Mouse (Mus musculus): ENCODE results near the gene C1qtnf4.
A peak's percentile ranks its signal among the peaks of the same experiment; 100 is the strongest.
"Not testable (repeated sequence)": the region's sequence is repeated elsewhere in the genome, so short reads cannot be mapped to it uniquely, and the experiment has no call there.

Gene C1qtnf4

GRCm38 (mm10) chr2:90886436-90886835 lies 776 bp downstream of the C1qtnf4 start:
- no peak for DNase-seq

- DNase-seq, result no peak
Measured at GRCm38 (mm10) chr2:90887627-90888026, 2.0 kb downstream of the C1qtnf4 start.

DNA sequence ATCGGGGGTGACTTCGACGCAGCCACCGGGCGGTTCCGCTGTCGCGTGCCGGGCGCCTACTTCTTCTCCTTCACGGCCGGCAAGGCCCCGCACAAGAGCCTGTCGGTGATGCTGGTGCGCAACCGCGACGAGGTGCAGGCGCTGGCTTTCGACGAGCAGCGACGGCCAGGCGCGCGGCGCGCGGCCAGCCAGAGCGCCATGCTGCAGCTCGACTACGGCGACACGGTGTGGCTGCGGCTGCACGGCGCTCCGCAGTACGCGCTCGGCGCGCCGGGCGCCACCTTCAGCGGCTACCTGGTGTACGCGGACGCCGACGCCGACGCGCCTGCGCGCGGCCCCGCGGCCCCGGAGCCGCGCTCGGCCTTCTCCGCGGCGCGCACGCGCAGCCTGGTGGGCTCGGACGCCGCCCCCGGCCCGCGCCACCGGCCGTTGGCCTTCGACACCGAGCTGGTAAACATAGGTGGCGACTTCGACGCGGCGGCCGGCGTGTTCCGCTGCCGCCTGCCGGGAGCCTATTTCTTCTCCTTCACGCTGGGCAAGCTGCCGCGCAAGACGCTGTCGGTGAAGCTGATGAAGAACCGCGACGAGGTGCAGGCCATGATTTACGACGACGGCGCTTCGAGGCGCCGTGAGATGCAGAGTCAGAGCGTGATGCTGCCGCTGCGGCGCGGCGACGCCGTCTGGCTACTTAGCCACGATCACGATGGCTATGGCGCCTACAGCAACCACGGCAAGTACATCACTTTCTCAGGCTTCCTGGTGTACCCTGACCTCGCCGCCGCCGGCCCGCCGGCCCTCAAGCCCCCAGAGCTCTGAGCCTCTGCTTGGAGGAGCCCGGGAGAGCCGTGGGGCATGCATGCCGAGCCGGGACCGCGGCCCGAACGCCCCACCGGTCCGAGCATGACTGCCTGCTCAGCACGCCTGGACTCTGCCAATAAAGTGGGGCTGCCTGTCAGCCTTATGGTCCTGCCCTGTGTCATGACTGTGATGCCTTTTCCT lies 4.2 kb downstream of the C1qtnf4 start:
- DNase-seq, result peak; percentile 73

DNA sequence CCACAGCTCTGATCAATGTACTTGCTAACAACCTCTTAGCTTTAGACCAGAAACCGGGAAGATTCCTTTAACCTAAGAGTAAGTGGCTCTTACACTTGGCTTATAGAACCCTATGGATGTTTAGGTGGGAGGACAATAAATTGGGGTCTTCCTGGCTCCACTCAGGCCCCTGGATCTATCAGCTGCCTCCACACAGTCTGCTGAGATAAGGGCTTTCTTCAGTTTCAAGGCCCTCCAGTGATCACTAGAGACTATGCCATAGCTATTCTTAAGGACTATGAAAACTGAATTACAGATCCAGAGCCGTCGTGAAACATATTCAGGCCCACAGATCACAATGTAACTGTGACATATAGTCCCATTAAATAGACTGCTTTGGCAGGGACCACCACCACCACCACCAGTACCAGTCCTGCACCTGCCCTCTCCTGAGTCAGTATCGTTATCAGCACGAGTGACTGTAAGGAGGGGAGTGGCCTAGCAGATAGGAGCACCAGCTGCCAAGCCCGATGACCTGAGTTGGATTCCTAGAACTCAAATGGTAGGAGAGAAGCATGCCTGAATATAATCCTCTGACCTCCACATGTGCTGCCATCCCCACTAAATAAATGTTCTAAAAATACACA lies 8.1 kb downstream of the C1qtnf4 start:
- DNase-seq, result no peak

- not testable (repeated sequence) for DNase-seq
Measured at GRCm38 (mm10) chr2:90894299-90894677, 8.6 kb downstream of the C1qtnf4 start.

DNA sequence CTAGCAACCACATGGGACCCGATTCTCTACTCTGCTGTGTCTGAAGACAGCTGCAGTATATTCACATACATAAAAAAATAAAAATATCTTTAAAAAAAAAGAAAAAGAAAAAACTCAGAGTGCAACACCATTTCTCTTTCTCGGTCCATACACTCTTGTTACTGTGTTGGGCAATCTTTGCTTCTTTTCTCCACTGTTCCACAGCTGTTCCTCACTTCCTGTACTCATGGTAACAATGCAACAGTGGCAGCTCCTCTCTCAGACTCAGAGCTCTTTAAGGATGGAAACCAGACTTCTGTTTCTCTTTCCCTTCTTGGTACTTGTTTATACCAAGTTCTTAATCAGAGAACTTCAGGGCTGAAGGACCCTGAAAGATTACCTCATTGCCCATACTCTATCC lies 17.7 kb downstream of the C1qtnf4 start:
- no peak for DNase-seq

GRCm38 (mm10) chr2:90904076-90904855 lies 18.6 kb downstream of the C1qtnf4 start, which contains the start of the genes Kbtbd4 and Ndufs3:
Gene Kbtbd4, plus strand, starts transcription at chr2:90904740.
Gene Ndufs3, minus strand, starts transcription at chr2:90904827.
- peak; percentile 92 for DNase-seq

DNA sequence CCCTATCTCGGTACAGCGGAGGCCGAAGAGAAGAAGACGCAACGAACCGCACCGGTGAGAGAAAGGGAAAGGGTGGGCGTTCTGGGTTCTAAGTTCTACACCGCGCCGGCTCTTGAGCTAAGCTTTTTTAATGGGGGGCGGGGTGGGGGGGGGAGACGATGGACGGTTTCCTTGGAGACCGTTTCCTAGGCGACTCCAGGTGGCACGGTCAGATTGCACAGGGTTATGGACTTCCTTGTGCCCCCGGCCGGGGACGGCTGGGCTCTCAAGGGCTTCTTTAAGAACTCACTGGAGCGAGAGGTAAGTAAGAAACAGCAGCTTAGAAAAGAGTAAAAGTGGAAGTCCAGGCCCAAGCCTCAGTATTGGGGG lies 19.2 kb downstream of the C1qtnf4 start:
- DNase-seq, result no peak

DNA sequence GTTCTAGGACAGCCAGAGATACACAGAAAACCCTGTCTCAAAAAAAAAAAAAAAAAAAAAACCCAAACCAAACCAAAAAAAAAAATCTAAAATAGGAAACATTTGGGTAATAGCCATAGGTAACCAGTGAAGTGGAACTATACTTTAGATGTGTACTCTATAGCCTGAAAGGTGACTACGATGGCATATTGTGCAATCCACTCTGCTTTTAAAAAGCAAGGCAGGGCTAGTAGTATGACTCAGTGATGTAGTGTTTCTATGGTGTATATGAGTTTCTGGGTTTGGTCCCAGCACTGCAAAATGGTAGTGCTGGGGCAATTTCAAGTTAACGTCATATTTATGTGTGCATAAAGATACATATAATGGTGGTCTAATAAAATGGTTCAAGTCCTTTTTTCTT lies 21.1 kb downstream of the C1qtnf4 start:
- DNase-seq, result no peak

DNA sequence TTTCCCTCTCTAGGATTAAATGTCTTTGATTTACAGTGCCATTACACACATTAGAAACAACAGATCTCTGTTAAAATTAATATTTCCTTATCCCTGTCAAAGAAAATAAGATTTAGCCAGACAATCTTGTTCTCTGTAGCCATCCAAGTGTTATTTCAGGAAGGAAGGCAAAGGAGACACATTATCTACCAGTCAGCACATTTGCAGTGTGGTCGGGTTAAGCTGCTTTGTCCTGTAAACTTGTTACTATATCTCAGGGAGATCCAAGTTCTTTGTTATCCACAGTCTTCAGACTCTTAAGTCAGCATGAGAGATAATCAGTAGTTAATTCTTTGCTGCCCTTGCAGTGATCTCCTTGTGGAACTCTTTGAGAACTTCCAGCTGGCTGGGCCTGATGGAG lies 25.2 kb downstream of the C1qtnf4 start:
- DNase-seq, result no peak

GRCm38 (mm10) chr2:90911668-90912067 lies 26.0 kb downstream of the C1qtnf4 start:
- DNase-seq, result no peak

DNA sequence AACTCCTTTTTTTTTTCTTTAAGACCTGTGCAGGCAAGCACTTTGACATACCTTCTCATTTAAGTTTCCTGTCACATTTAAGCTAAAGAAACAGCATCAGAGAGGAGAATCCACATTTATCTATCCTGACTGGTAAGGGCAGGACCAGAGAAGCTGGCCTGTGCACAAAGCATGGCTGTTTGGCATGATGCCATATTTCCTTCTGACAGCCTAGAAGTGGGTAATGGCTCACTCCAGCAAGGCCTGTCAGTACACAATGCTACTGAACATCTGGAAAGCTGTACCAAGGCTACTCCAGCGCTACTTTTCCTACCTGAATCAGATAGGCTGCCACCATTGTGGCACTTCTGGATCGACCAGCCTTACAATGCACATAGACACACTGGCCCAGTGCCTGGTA lies 28.0 kb downstream of the C1qtnf4 start:
- DNase-seq, result peak; percentile 69

- no peak for DNase-seq
Measured at GRCm38 (mm10) chr2:90915516-90915915, 29.9 kb downstream of the C1qtnf4 start.

DNA sequence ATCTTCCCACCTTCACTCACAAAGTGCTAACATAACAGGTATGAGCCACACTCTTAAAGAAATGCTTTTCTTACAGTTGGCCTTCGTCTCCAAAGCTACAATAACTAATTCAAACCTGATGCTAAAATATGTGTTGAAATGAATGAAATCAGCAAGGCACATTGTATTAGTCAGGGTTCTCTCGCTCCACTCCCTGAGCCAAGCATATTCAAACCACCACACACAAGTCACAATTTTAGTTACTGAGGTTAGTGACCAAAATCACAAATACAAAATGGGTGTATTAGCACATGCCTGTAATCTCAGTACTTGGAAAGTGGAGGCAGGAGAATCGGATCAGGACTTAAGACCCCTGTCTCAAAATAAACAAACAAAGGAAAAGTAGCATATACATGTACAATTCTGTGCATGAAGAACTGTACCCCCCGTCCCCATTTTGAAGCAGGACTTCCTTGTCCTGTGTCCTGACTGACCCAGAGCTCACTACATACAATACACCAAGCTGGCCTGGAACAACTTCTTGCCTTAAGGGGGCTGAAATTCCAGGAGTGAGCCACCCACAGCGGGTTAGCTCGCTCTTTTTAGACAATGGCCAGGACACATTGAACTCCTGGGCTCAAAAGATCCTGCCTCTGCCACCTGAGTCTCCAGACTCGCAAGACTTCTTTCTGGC lies 31.0 kb downstream of the C1qtnf4 start:
- DNase-seq, result no peak

- peak; percentile 83 for DNase-seq
Measured at GRCm38 (mm10) chr2:90917233-90917998, 31.8 kb downstream of the C1qtnf4 start.

DNA sequence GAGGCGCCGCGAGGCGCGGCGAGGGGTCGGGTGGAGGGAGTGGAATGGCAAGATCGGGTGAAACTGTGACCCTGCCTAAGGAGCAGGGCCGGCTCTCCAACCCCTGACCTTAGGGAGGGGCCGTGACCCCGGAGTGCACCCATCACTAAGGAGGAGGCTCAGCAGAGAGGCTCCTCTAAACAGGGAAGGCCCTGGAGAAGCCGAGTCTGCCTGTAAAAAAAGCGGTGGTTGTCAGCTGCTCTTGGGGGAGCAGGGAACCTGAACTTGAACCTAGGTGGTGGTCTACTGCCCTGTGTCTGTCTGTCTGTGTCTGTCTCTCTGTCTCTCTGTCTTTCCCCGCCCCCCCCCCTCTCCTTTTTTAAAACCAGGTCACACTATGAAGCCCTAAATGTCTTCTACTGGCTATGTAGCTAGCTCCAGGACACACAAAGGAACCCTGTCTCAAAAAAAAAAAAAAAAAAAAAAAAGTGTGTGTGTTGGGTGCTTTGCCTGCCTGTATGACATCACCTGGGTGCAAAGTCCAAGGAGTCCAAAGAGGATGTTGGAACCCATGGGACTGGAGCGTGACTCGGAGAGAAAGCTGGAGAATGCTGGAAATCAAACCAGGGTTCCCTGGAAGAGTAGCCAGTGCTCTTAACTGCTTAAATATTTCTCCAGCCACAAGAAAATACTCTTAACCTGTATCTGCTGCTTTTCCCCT lies 32.5 kb downstream of the C1qtnf4 start:
- DNase-seq, result peak; percentile 82

GRCm38 (mm10) chr2:90921178-90921577 lies 35.5 kb downstream of the C1qtnf4 start:
- DNase-seq, result no peak

DNA sequence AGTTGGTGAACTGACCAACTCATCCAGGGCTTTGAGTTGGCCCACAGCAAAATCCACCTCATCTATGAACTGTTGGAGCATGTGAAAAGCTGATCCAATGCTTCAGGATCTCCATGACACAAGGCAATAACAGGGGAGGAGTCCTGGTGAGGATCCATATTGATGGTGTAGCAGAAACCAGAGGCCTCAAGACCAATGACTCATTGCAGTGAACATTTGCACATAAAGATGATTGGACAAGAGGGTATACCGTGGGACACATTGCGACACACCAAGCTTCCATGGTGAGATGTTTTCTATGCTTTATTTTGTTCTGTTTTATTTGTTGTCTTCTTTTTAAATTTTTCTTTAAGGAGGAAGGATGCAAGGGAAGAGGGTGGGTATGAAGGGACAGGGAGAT lies 37.0 kb downstream of the C1qtnf4 start:
- no peak for DNase-seq

DNA sequence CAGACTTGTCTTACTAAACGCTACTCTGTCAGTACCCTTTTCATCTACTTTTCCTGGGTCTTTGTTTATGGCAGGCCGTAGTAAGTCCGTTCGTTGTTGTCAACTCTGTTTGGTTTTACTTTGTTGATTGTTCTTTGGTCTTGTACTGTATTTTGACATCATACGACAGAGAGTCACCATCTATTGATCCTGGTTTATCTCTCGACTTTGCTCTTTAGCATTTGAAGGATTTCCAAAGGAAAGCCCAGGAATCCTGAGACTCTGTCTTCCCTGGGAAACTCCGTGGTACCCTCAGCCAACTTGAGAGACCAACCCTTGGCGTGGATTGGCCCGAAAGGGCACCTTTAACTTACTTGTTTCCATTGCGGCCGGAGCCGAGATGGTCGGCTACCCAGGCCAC lies 42.9 kb downstream of the C1qtnf4 start:
- no peak for DNase-seq

DNA sequence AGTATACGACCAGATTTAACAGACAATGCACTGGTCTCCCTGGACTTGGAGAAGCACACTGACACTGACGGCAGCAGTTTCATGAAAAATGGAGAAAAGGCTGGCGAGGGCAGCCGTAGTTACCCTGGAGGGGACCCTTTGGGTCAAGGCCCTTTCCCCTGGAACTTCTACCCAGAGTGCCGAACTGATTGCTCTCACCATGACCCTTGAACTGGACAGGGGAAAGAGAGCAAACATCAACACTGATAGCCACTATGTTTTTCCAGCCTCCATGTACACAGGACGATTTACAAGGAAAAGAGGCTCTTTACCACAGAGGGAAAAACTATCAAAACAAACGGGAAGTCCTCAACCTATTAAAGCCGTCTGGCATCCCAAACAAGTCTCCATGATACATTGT lies 46.2 kb downstream of the C1qtnf4 start:
- DNase-seq, result no peak

DNA sequence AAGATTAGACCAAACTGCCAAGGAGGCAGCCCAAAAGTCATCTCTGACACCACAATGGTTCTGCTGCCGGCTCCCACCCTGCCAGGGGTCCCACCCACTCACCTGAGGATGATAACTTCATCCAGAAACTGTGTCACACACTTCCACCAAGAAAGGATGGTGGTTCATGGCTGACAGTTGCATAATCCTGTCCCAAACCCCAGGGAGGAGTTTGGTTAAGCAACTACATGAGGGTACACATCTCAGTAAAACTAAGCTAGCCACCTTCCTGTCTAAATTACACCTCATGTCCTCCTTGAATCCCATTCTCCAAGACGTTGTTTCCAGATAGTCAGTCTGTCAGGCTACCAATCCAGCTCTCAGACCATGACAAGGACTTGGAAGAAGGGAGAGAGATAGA lies 46.6 kb downstream of the C1qtnf4 start:
- DNase-seq, result no peak

Data from kidney, postnatal 14 days (tissue).